Mouse (Mus musculus): ENCODE data around the gene Notch2. TPM values are rescaled to one million over a fixed set of nuclear protein-coding genes. Genes with fewer than 3 reads are reported as not detected.

The Notch2 gene
- total and polyA plus RNA-seq, 3 experiments: 3.3 to 11.3 (median 11.1) TPM

DNA sequence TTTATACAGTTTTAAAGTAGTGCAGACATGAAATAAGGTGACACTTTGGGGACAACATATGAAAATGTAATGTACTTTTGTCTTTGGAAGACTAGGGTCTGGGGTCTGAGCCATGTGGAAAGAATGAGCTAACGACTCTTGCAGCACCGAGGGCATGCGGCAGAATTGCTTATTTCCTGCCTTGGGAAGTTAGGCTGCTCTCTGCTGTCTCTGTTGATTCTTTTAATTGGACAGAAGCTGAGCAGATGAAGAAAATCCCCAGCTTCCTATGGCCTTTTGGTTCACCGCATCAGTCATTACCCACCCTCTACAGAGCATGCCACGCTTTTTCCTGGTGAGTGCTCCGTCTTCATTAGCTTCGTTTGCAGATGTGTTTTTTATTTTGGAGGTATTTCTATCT is 23.8 kb downstream of the Notch2 start:
- Histone ChIP-seq H3K27ac (ENCODE audit: insufficient read depth, low read depth) (no peak overlapping the region), H3K36me3 (replicated peaks in 1 of 2; ENCODE audit: control insufficient read depth in 1 of 2, insufficient read depth in 1 of 2, low read length in 1 of 2) (peaks cover 0 to 28% of the 10 kb centered on the region in 2 experiments), H3K27me3 (replicated peaks) (no peaks in the 10 kb centered on the region), H3K79me2 (replicated peaks; ENCODE audit: control insufficient read depth, extremely low read depth, insufficient read depth, poor library complexity, severe bottlenecking) (no peaks in the 10 kb centered on the region; the same call in none of the 2 replicates), H3K4me2 (ENCODE audit: insufficient read depth, low read depth, poor library complexity, severe bottlenecking) (no peak overlapping the region), H3K9ac (ENCODE audit: insufficient read depth, low read depth) (no peak overlapping the region), H3K4me1 (ENCODE audit: control insufficient read depth in 1 of 2, insufficient read depth in 2 of 2) (peaks cover 5 to 40% of the 10 kb centered on the region in 2 experiments; a peak in 3 of 4 replicates), H3K9me3 (replicated peaks; ENCODE audit: low read length) (peaks cover 2% of the 10 kb centered on the region), H3K4me3 (replicated peaks in 1 of 3; ENCODE audit: low read depth in 2 of 3, low read length in 2 of 3, poor library complexity in 1 of 3) (no peak overlapping the region)
- dilution Hi-C loops (cut with MboI; ENCODE audit: extremely low pct_ligation_motif_present, extremely low pct_unique_long_range_greater_than_20kb, low sequenced_read_pairs) (no loop called here), in situ Hi-C loops (cut with MboI; ENCODE audit: low pct_ligation_motif_present, low pct_unique_long_range_greater_than_20kb, low sequenced_read_pairs) (no loop called here)
- TF ChIP-seq ZNF384 (IDR thresholded peaks at IDR 0.05; ENCODE audit: low read depth, low read length): no peak
- no peak for TF ChIP-seq NELFE (IDR thresholded peaks at IDR 0.05; ENCODE audit: low read depth, low read length)
- TF ChIP-seq SMC3 (IDR thresholded peaks at IDR 0.05; ENCODE audit: low read depth, low read length): no peak
- no peak for TF ChIP-seq MAX (IDR thresholded peaks at IDR 0.05; ENCODE audit: low read length)
- no peak for TF ChIP-seq HCFC1 (IDR thresholded peaks at IDR 0.05; ENCODE audit: low read depth, low read length)
- no peak for DNase-seq (ENCODE audit: extremely low read depth)

DNA sequence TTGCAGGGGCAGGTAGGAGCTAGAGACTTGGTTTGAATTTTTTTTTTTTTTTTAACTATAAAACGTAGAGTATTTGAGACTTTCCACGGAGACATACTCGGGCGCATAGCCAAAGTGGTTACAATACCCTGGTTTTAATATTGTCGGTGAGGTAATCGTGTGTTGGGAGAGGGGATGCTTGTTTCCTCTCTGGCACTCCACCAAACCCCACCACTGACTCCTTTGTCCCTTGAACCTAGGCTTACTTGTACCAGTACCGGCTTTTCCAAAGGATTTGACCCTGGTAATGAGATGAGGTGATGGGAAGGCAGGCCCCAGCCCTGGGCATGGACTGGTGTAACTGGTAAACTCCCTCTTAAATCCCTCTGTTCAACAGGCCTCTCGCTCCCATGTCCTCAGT is 25.3 kb downstream of the Notch2 start:
- in situ Hi-C loops (cut with MboI; ENCODE audit: low pct_ligation_motif_present, low pct_unique_long_range_greater_than_20kb, low sequenced_read_pairs) (no loop called here), dilution Hi-C loops (cut with MboI; ENCODE audit: extremely low pct_ligation_motif_present, extremely low pct_unique_long_range_greater_than_20kb, low sequenced_read_pairs) (no loop called here)
- no peak overlapping the region for H3K27ac ChIP-seq (ENCODE audit: insufficient read depth, low read depth)
- H3K27me3 ChIP-seq (replicated peaks): no peaks in the 10 kb centered on the region
- no peak for TF ChIP-seq POLR2AphosphoS2 (IDR thresholded peaks at IDR 0.05; ENCODE audit: low read depth, low read length)
- no peak for TF ChIP-seq ZNF384 (IDR thresholded peaks at IDR 0.05; ENCODE audit: low read depth, low read length)
- TF ChIP-seq ELF1 (IDR thresholded peaks at IDR 0.05; ENCODE audit: low read depth, low read length): no peak
- TF ChIP-seq NELFE (IDR thresholded peaks at IDR 0.05; ENCODE audit: low read depth, low read length): no peak
- TF ChIP-seq UBTF (IDR thresholded peaks at IDR 0.05; ENCODE audit: low read depth, low read length): no peak
- TF ChIP-seq USF2 (conservative IDR thresholded peaks at IDR 0.05; ENCODE audit: low read depth, low read length): no peak
- TF ChIP-seq CHD1 (IDR thresholded peaks at IDR 0.05; ENCODE audit: low read depth, low read length): no peak
- no peak for TF ChIP-seq KAT2A (IDR thresholded peaks at IDR 0.05; ENCODE audit: insufficient replicate concordance, low read length)
- no peak for TF ChIP-seq MYC (IDR thresholded peaks at IDR 0.05; ENCODE audit: low read depth, low read length)
- H3K36me3 ChIP-seq (replicated peaks in 1 of 2; ENCODE audit: control insufficient read depth in 1 of 2, insufficient read depth in 1 of 2, low read length in 1 of 2): peaks cover 0 to 28% of the 10 kb centered on the region in 2 experiments
- H3K4me3 ChIP-seq (replicated peaks in 1 of 3; ENCODE audit: low read depth in 2 of 3, low read length in 2 of 3, poor library complexity in 1 of 3): no peak overlapping the region
- no peak overlapping the region for H3K4me2 ChIP-seq (ENCODE audit: insufficient read depth, low read depth, poor library complexity, severe bottlenecking)
- no peak for DNase-seq (ENCODE audit: extremely low read depth)
- H3K9ac ChIP-seq (ENCODE audit: insufficient read depth, low read depth): no peak overlapping the region
- H3K79me2 ChIP-seq (replicated peaks; ENCODE audit: control insufficient read depth, extremely low read depth, insufficient read depth, poor library complexity, severe bottlenecking): no peaks in the 10 kb centered on the region; the same call in none of the 2 replicates
- H3K4me1 ChIP-seq (ENCODE audit: control insufficient read depth in 1 of 2, insufficient read depth in 2 of 2): peaks cover 0 to 40% of the 10 kb centered on the region in 2 experiments; a peak in 2 of 4 replicates
- H3K9me3 ChIP-seq (replicated peaks; ENCODE audit: low read length): peaks cover 2% of the 10 kb centered on the region

DNA sequence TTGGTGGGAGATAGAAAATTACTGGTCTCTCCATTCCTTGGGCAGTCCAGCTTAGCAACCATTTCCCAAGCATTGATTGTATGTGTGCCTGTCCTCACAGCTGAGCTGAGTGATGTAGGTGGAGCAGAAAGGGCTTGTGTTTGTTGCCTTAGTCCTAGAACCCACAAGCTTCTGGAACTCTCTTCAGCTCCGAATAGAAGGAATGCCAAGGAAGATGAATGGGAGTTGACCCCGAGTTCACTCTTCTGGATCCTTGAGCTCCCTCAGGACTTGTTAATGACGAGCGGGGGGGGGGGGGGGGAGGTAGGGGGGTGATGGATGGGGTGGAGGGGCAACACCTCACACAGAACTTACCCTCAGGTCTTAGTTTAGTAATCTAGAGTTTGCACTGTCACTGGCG is 25.9 kb downstream of the Notch2 start:
- DNase-seq (ENCODE audit: extremely low read depth): no peak
- Histone ChIP-seq H3K4me2 (ENCODE audit: insufficient read depth, low read depth, poor library complexity, severe bottlenecking) (no peak overlapping the region), H3K36me3 (replicated peaks in 1 of 2; ENCODE audit: control insufficient read depth in 1 of 2, insufficient read depth in 1 of 2, low read length in 1 of 2) (peaks cover 0 to 28% of the 10 kb centered on the region in 2 experiments), H3K4me3 (replicated peaks in 1 of 3; ENCODE audit: low read depth in 2 of 3, low read length in 2 of 3, poor library complexity in 1 of 3) (no peak overlapping the region), H3K9ac (ENCODE audit: insufficient read depth, low read depth) (no peak overlapping the region), H3K27ac (ENCODE audit: insufficient read depth, low read depth) (no peak overlapping the region), H3K27me3 (replicated peaks) (no peaks in the 10 kb centered on the region), H3K79me2 (replicated peaks; ENCODE audit: control insufficient read depth, extremely low read depth, insufficient read depth, poor library complexity, severe bottlenecking) (no peaks in the 10 kb centered on the region; the same call in none of the 2 replicates), H3K4me1 (ENCODE audit: control insufficient read depth in 1 of 2, insufficient read depth in 2 of 2) (peaks cover 0 to 40% of the 10 kb centered on the region in 2 experiments; a peak in 2 of 4 replicates), H3K9me3 (replicated peaks; ENCODE audit: low read length) (peaks cover 2% of the 10 kb centered on the region)
- in situ Hi-C loops (cut with MboI; ENCODE audit: low pct_ligation_motif_present, low pct_unique_long_range_greater_than_20kb, low sequenced_read_pairs): no loop called here
- no peak for TF ChIP-seq HCFC1 (IDR thresholded peaks at IDR 0.05; ENCODE audit: low read depth, low read length)
- TF ChIP-seq KAT2A (IDR thresholded peaks at IDR 0.05; ENCODE audit: insufficient replicate concordance, low read length): no peak
- TF ChIP-seq ELF1 (IDR thresholded peaks at IDR 0.05; ENCODE audit: low read depth, low read length): no peak
- no peak for TF ChIP-seq MAFK (IDR thresholded peaks at IDR 0.05; ENCODE audit: insufficient replicate concordance, low read length)
- no peak for TF ChIP-seq TBP (conservative IDR thresholded peaks at IDR 0.05; ENCODE audit: low read depth, low read length)
- TF ChIP-seq TCF12 (IDR thresholded peaks at IDR 0.05; ENCODE audit: low read depth, low read length): no peak
- TF ChIP-seq PAX5 (IDR thresholded peaks at IDR 0.05; ENCODE audit: low read length): no peak
- TF ChIP-seq POLR2AphosphoS2 (IDR thresholded peaks at IDR 0.05; ENCODE audit: low read depth, low read length): no peak
- no peak for TF ChIP-seq RCOR1 (conservative IDR thresholded peaks at IDR 0.05; ENCODE audit: low read depth, low read length)
- TF ChIP-seq SIN3A (IDR thresholded peaks at IDR 0.05; ENCODE audit: low read length): no peak
- TF ChIP-seq MAZ (IDR thresholded peaks at IDR 0.05; ENCODE audit: low read depth, low read length): no peak
- no peak for TF ChIP-seq POLR2A (IDR thresholded peaks at IDR 0.05; ENCODE audit: low read depth, low read length)
- TF ChIP-seq USF2 (conservative IDR thresholded peaks at IDR 0.05; ENCODE audit: low read depth, low read length): no peak
- TF ChIP-seq MYC (IDR thresholded peaks at IDR 0.05; ENCODE audit: low read depth, low read length): no peak
- no peak for TF ChIP-seq CHD1 (IDR thresholded peaks at IDR 0.05; ENCODE audit: low read depth, low read length)
- no peak for TF ChIP-seq EP300 (IDR thresholded peaks at IDR 0.05; ENCODE audit: low read length)
- TF ChIP-seq USF1 (IDR thresholded peaks at IDR 0.05; ENCODE audit: low read depth, low read length): no peak
- no peak for TF ChIP-seq ZKSCAN1 (IDR thresholded peaks at IDR 0.05; ENCODE audit: borderline replicate concordance, low read depth, low read length)
- no peak for TF ChIP-seq CHD2 (IDR thresholded peaks at IDR 0.05; ENCODE audit: low read length)
- dilution Hi-C loops (cut with MboI; ENCODE audit: extremely low pct_ligation_motif_present, extremely low pct_unique_long_range_greater_than_20kb, low sequenced_read_pairs): no loop called here

Measured in CH12.LX (cell line).